Mouse (Mus musculus) layer of hippocampus, postnatal 25 days (tissue): Measurements from ENCODE around the gene Abhd18. TPM values are rescaled to one million over a fixed set of nuclear protein-coding genes. Genes with fewer than 3 reads are reported as not detected.

Experiments
- DNase-seq, 2 experiments: peaks; one replicate each; pipeline ENCODE4 v3.0.0; 2022; ENCODE audit warnings: mixed read lengths in 2 of 2, low spot score in 1 of 2; ENCODE audit errors: extremely low spot score in 1 of 2
- total RNA-seq, 2 experiments: library from RNA; stranded (reverse); gene quantifications; 2 replicates each; pipeline ENCODE4 v1.2.3; 2021

The Abhd18 gene
- total RNA-seq, 2 experiments from 2014 or later, result 12.2 to 14.6 TPM

DNA sequence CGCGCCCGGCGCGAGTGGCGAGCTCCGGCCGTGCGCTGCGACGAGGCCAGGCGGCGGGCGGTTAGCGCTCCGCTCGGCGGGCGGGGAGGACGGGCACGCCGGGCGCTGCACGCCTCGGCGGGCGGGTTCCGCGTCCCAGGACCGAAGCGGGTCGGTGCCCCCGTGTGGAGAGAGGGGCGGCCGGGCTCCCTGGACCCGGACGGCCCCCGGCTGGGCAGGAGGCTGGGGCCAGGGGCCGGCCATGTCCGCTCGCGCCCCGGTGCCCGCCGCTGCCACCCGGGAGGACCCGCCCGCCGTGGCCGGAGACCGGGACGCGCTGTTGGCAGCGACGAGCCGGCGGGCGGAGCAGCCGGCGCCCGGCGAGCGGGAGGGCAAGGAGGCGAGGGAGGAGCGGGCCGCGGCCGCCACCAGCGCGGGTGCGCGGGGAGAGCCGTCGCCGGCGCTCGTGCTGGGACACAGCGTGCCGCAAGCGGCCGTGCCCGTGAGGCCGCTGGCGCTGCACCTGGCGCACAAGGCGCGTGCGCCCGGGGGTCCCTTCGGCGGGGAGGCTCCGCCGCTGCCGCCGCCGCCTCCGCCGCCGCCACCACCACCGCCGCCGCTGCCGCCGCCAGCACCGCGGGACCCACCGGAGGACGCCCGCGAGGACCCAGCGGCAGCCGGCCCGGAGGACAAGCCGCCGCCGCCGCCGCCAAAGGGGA, 103.3 kb downstream of the Abhd18 start:
- peak; percentile 14 to 52 for DNase-seq

DNA sequence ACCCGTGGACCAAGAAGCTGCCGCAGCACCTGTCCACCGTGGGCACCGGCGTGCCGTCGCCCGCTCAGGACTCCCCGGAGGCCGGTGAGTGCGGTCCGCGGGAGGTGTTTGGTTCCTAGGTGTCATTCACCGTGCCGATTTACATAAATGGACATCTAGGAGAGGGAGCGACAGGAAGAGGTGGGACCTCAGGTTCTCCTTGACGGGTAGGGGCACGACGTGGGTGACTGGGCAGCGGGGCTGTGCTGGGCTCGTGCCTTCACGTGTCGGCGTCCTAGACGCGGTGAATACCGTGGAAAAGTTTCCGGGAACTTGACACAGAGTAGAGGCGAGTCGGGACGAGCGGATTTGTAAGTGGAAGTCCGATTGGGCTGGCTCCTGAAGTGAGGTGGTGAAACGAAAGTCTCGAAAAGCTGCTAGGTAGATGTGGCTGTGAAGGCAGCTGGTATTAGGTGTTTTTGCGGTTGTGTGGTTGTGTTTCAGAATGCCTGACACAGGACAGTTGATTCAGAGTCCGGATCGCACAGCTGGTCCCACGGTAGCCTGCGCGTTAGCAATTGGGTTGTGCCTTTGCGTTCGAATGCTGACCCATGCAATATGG, 103.9 kb downstream of the Abhd18 start:
- DNase-seq, result peak; percentile 21 to 40

DNA sequence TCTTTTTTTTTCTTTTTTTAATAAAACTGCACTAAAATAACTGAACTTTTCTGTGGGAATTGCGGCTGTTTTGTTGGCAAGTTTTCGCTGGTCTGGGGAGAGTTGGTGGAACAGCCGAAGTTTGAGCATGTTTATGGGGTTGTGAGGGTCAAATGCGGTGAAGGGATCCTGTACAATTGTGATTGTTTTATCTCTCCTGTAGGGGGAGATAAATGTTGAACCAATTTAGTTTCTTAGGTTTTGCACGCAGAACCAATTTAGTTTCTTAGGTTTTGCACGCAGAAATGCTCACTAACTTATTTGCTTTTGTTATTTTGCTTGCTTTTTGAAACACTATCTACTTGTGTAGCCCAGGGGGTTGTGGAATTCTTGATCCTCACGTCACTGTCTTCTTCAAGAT, 104.6 kb downstream of the Abhd18 start:
- no peak for DNase-seq

DNA sequence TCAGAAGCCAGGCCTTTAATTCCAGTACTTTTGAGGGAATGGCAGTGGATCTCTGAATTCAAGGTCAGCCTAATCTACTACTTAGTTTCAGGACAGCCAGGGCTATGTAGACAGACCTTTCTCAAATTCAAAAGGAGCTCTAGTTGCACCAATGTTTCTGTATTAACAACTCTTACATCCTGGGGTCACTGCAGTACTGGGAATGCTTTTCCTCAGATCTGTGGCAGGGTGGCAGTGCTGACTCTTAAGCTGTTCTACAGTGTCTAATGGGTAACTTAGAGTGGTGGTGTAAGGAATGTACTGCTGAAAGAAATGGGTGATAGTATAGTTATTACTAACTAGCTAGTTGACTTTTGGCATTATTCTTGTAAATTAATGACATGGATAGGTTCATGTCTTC, 105.8 kb downstream of the Abhd18 start:
- DNase-seq, result no peak

DNA sequence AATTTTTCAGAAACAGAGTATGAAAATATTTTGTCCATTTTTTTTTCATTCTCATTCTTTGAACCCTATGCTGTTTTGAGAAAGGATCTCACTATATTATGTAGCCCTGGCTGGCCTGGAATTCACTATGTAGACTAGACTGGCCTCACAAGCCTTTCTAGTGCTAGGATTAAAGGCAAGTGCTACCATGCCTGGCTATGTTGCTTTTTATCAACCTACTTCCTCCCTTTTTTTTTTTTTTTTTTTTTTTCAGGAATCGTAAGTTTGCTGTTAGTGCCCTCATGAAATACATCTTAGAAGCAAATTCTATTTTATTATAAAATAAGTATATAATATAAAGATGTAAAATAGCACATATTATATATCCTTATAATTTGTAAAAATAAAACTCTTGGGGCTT, 108.0 kb downstream of the Abhd18 start:
- DNase-seq, result no peak

DNA sequence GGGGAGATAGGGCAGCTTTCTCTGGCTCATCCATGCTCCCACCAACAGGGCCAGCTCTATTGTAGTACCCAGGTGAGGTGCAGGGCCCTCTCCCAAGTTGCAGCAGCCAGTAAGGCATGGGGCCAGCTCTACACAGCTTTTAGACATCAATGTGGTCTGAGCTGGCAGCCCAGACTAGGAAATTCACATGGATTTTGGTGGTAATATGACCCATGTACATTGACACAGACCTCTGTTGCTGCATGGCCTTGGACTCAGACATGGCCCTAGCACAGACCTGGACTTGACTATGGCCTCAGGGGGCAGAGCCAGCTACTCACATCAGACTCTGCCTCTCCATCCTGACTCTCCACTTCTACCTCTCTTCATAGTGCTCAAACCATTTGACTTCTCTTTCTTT, 112.1 kb downstream of the Abhd18 start:
- no peak for DNase-seq

DNA sequence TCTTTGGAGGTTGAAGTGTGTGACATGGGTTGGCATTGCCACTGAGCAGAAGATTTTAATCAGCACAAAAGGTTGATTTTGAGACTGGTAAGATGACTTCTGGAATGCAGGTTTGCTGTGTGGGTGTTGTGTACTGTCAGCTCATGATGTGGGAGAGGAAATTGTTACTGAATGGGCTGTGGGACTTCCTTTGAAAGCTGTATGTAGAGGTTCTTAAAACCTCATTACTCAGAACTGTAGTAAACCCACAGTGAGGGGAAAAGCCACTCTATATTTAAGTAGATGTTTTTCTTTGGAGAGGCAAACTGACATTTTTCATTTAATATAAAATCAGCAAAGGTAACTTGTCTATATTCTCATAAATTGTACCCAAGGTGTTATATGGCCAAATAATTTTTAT, 134.0 kb downstream of the Abhd18 start:
- DNase-seq, result no peak

GRCm38 (mm10) chr3:40987539-40987938, 140.8 kb downstream of the Abhd18 start:
- no peak for DNase-seq

Other genes starting within 250 kb of the Abhd18 start
- gene Slc25a31, start 138.1 kb upstream of the Abhd18 start, total RNA-seq, result under 1 TPM in 1 of 2 experiments, not detected in 1; 0.12 TPM
- gene Hspa4l, start 102.5 kb upstream of the Abhd18 start, total RNA-seq, result 100 to 1,000 TPM; 143 to 145 TPM
- 1 to 10 TPM; 3.6 to 4.2 TPM for gene Plk4, start 47.0 kb upstream of the Abhd18 start, total RNA-seq
- 10 to 100 TPM; 19.5 to 20.1 TPM for gene Mfsd8, start 84 bp upstream of the Abhd18 start, total RNA-seq
- under 1 TPM; 0.15 to 0.31 TPM for gene 1700034I23Rik, start 55.6 kb downstream of the Abhd18 start, total RNA-seq
- 10 to 100 TPM; 14.7 to 14.9 TPM for gene Larp1b, start 102.9 kb downstream of the Abhd18 start, total RNA-seq
- 10 to 100 TPM; 51.1 to 52.5 TPM for gene Pgrmc2, start 236.1 kb downstream of the Abhd18 start, total RNA-seq